Mouse (Mus musculus) liver, embryonic 13.5 days (tissue): ENCODE data around the gene Gm379. TPM values are rescaled to one million over a fixed set of nuclear protein-coding genes. Genes with fewer than 3 reads are reported as not detected.

Experiments
- ATAC-seq: fragments of 200-750 bp; cut with Nextera tagmentation; 2 replicates; pipeline ENCODE4 v1.8.0; 2017; ENCODE audit warnings: low read depth, mild to moderate bottlenecking, moderate number of reproducible peaks, moderate library complexity
- DNase-seq: peaks from one replicate; pipeline ENCODE4 v3.0.0; 2022
- H3K27ac ChIP-seq: fragments of 300-500 bp; sonication (generic); 2 replicates; pipeline ENCODE4 v1.5.1; 2015; ENCODE audit warnings: moderate library complexity, mild to moderate bottlenecking, inconsistent platforms
- H3K27me3 ChIP-seq: fragments of 300-500 bp; sonication (generic); 2 replicates; pipeline ENCODE4 v1.6.1; 2015; ENCODE audit warnings: mild to moderate bottlenecking, inconsistent platforms
- H3K36me3 ChIP-seq: fragments of 300-500 bp; sonication (generic); 2 replicates; pipeline ENCODE4 v1.6.1; 2015; ENCODE audit warnings: mild to moderate bottlenecking, inconsistent platforms
- H3K4me1 ChIP-seq: fragments of 300-500 bp; sonication (generic); replicated peaks from 2 replicates; pipeline ENCODE4 v1.6.1; 2015; ENCODE audit warnings: inconsistent platforms
- H3K4me2 ChIP-seq: fragments of 300-500 bp; sonication (generic); 2 replicates; pipeline ENCODE4 v1.6.1; 2015; ENCODE audit warnings: inconsistent platforms, mild to moderate bottlenecking, moderate library complexity
- H3K4me3 ChIP-seq: fragments of 300-500 bp; sonication (generic); replicated peaks from 2 replicates; pipeline ENCODE4 v1.5.1; 2015; ENCODE audit warnings: mild to moderate bottlenecking, inconsistent platforms
- H3K9ac ChIP-seq: fragments of 300-500 bp; sonication (generic); 2 replicates; pipeline ENCODE4 v1.6.1; 2015; ENCODE audit warnings: mild to moderate bottlenecking, inconsistent platforms
- H3K9me3 ChIP-seq: fragments of 300-500 bp; sonication (generic); replicated peaks from 2 replicates; pipeline ENCODE4 v1.6.1; 2016; ENCODE audit warnings: inconsistent platforms
- WGBS: fragments of 180-500 bp; shearing (Covaris S2); methylation state at CpG from one replicate; pipeline ENCODE4 v1.1.7; 2015; ENCODE audit not compliant: insufficient replicate concordance; 5-methylcytosine and 5-hydroxymethylcytosine counted together
- polyA plus RNA-seq: library from polyadenylated mRNA; unstranded; fragments of >200 nt; fragmentation: Nextera tagmentation; extraction: Ambion mirVana; gene quantifications from 2 replicates; pipeline ENCODE4 v1.2.1, GENCODE M21; 2015

Gm379 gene
- not detected in 2 replicates for polyA plus RNA-seq

DNA sequence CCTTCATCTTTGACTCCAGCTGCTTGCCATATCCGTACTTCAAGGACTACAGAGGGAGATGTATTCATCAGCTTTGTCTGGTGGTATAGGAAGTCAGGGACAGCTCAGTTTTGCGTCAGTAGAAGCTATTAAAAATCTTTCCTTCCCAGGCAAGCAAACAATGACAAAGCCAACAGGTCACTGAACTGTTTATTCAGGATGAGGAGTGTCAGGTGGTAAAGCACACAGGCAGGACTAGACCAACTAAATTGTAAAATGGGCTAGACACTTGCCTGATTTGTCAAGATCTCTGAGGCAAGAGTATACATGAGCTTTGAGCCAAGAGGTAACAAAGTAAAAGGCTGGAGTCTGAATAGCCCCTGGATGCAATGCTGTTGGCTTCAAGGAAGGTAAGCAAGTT is at the start of gene Gm379:
Gene Gm379 (minus strand): TSS at position 7 of the 400 bp plus-strand sequence.
- ATAC-seq = no peak
- WGBS = 52% methylated on average over 2 of the region's 2 CpGs

DNA sequence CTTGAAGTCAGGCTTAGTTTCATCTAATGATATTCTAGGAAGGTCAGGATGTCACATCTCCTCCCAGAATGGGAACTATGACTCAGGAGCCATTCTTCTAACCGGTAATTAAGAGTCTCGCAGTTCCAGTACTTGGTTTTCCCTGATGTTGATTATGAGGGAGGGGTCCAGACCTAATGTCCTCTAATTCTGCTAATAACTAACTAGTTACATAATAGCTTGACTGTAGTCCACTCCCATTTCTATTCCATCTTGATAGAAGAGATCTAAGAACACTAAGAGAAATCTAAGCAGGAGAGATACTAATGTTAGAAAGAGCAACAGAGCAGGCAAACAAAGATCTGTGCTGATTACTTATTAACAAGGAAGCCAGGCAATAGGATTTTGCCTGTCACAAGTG is 39.6 kb upstream of the Gm379 start:
- Histone ChIP-seq H3K4me3 (no peak overlapping the region), H3K27ac (no peak overlapping the region), H3K4me2 (no peak overlapping the region), H3K27me3 (no peaks in the 10 kb centered on the region), H3K4me1 (no peaks in the 10 kb centered on the region), H3K9me3 (no peaks in the 10 kb centered on the region), H3K36me3 (no peaks in the 10 kb centered on the region), H3K9ac (no peak overlapping the region)
- 66% methylated on average over 2 of the region's 2 CpGs for WGBS
- DNase-seq (no peak), ATAC-seq (no peak)

More for the DNA sequence above, at the start of gene Gm379:
- Histone ChIP-seq H3K4me3 (no peak within 1 kb of the TSS), H3K4me2 (no peak within 1 kb of the TSS), H3K9ac (no peak within 1 kb of the TSS), H3K4me1 (no peaks in the 10 kb centered on the region), H3K27ac (no peak within 1 kb of the TSS), H3K27me3 (no peaks in the 10 kb centered on the region), H3K9me3 (no peaks in the 10 kb centered on the region), H3K36me3 (no peaks in the 10 kb centered on the region)
- DNase-seq = no peak

DNA sequence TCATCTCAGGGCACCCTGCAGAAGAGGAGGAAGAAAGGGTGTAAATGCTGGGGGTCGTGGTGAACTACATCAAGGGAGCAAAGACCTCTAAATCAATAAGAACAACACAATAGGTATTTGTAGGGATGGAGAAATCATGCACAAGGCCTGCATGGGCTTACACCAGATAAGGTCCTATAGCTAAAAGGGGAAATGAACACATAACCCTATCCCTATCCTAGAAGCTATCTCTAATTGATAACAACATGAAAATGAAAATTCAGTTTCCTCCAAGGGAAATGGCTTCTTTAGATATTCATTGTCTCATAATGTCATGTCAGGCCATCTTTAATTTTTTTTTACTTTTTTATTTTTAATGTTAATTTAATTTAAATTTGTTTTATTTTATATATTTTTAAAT is 4.2 kb upstream of the Gm379 start:
- no peak overlapping the region for H3K27ac ChIP-seq
- no peaks in the 10 kb centered on the region for H3K9me3 ChIP-seq
- 19% methylated on average over 1 of the region's 1 CpGs for WGBS
- no peak for DNase-seq
- no peaks in the 10 kb centered on the region for H3K4me1 ChIP-seq
- H3K27me3 ChIP-seq = no peaks in the 10 kb centered on the region
- H3K4me3 ChIP-seq = no peak overlapping the region
- H3K4me2 ChIP-seq = no peak overlapping the region
- no peak for ATAC-seq
- no peak overlapping the region for H3K9ac ChIP-seq
- H3K36me3 ChIP-seq = no peaks in the 10 kb centered on the region

DNA sequence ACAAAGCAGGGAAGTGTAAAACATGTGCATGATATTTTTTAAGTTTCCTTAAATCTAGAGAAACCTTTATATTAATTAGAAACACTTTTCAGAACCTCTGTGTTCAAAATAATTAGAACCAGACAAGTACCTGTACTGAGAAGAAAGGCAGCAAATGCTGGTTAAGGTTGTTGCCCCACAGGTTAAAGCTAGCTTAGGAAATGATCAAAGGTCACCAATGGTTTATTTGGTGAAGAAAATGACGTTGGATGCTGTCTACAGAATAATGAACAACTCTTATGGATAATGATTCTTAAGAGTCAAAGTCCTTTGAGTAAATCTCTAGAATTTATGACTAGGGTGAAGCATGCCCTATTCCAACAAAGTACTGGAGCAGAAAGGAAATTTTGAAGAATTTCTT is 42.7 kb downstream of the Gm379 start:
- DNase-seq (no peak), ATAC-seq (no peak)
- H3K27ac ChIP-seq = no peak overlapping the region
- H3K27me3 ChIP-seq = no peaks in the 10 kb centered on the region
- no peaks in the 10 kb centered on the region for H3K9me3 ChIP-seq
- no peak overlapping the region for H3K4me3 ChIP-seq
- WGBS = 21% methylated on average over 1 of the region's 1 CpGs
- H3K4me1 ChIP-seq = no peaks in the 10 kb centered on the region
- no peak overlapping the region for H3K4me2 ChIP-seq
- H3K36me3 ChIP-seq = no peaks in the 10 kb centered on the region
- H3K9ac ChIP-seq = no peak overlapping the region

DNA sequence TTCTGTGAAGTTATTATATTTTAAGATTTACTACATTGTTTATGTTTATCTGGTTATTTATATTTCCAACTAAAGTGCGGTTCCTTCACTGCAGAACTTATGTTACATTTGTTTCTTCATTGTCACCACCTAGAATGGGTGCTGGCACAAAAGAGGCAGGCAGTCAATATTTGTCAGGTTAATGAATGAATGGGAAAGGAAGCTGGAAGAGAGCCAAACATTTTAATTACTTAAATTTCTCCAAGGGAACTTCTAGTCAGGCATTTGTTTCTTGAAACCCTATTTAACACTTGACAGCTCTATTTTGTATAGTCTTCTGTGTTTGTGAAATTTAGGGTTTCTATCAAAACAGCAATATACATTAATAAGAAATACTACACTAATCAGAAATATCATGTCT is 43.8 kb downstream of the Gm379 start:
- no peaks in the 10 kb centered on the region for H3K36me3 ChIP-seq
- DNase-seq (no peak), ATAC-seq (no peak)
- H3K27me3 ChIP-seq = no peaks in the 10 kb centered on the region
- no peak overlapping the region for H3K27ac ChIP-seq
- 49% methylated on average over 1 of the region's 1 CpGs for WGBS
- no peaks in the 10 kb centered on the region for H3K9me3 ChIP-seq
- no peak overlapping the region for H3K4me2 ChIP-seq
- no peak overlapping the region for H3K9ac ChIP-seq
- H3K4me3 ChIP-seq = no peak overlapping the region
- H3K4me1 ChIP-seq = no peaks in the 10 kb centered on the region

Other genes with a start within 250 kb of the Gm379 start
- 1.2 and 1.3 TPM in 2 replicates for gene Brwd3, start 169.5 kb upstream of the Gm379 start, polyA plus RNA-seq